Mouse (Mus musculus): ENCODE measurements around the gene Olfr267. TPM values are rescaled to one million over a fixed set of nuclear protein-coding genes. Genes with fewer than 3 reads are reported as not detected.

The Olfr267 gene
- not detected in 2 replicates for polyA plus RNA-seq (2012; rRNA removed)

DNA sequence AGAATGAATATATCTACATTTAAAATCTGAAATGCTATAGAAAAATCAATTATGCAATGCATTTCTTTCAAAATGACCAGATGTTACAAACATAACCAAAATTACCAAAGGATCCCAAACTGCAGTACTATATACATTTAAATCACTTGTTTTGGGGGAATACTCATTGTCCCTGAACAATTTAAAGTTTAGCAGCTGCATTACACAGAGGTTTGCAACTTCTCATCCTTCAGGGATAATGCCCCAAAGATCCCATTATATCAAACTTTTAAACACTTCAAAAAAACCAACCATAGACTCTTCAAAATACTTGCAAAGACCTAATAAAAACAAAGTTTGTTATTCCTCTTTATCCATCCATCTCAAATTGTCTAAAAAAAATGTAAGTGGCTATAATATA lies at the start of gene Olfr267:
Olfr267 (minus strand) TSS at position 101 of the 400 bp plus-strand sequence.
- Histone ChIP-seq H3K27ac (ENCODE audit: insufficient read depth, low read length) (no peak within 1 kb of the TSS), H3K4me3 (ENCODE audit: extremely low read depth, insufficient read depth, insufficient read length) (no peak within 1 kb of the TSS), H3K36me3 (ENCODE audit: control insufficient read depth, insufficient read depth, low read length) (no peaks in the 10 kb centered on the region), H3K4me1 (ENCODE audit: control insufficient read depth, insufficient read depth, insufficient read length) (no peaks in the 10 kb centered on the region), H3K27me3 (ENCODE audit: control insufficient read depth, insufficient read depth, low read length) (no peaks in the 10 kb centered on the region)
- no peak for DNase-seq (ENCODE audit: low read depth in 1 of 2, low spot score in 2 of 2)
- TF ChIP-seq CTCF (IDR thresholded peaks at IDR 0.05; ENCODE audit: extremely low read depth, insufficient read depth, insufficient read length, insufficient replicate concordance): no peak
- TF ChIP-seq POLR2A (IDR thresholded peaks at IDR 0.05; ENCODE audit: low read depth, low read length): no peak

DNA sequence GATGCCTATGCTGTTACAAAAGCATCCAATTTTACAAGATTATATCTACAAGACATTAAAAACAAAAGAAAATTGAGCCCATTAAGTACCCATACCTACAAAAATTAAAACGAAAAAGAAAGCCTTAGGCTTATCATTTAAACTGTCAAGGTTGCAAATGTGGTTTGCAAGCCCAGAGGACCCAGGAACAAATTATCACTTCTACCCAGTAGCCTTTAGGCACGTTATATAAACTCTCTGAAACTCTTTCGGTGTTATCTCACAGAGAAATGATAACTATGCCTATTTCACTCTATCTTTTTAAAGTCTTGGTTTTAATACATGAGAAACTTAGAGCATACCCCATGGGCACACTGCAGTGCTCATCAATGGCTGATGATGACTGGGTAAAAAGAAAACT lies 45.4 kb upstream of the Olfr267 start:
- no peak for TF ChIP-seq POLR2A (IDR thresholded peaks at IDR 0.05; ENCODE audit: low read depth, low read length)
- TF ChIP-seq CTCF (IDR thresholded peaks at IDR 0.05; ENCODE audit: extremely low read depth, insufficient read depth, insufficient read length, insufficient replicate concordance): no peak
- Histone ChIP-seq H3K27ac (ENCODE audit: insufficient read depth, low read length) (no peak overlapping the region), H3K4me3 (ENCODE audit: extremely low read depth, insufficient read depth, insufficient read length) (no peak overlapping the region), H3K4me1 (ENCODE audit: control insufficient read depth, insufficient read depth, insufficient read length) (no peaks in the 10 kb centered on the region), H3K27me3 (ENCODE audit: control insufficient read depth, insufficient read depth, low read length) (no peaks in the 10 kb centered on the region), H3K36me3 (ENCODE audit: control insufficient read depth, insufficient read depth, low read length) (peaks cover 12% of the 10 kb centered on the region)
- WGBS: 87% methylated on average over 3 of the region's 3 CpGs
- DNase-seq (ENCODE audit: low read depth in 1 of 2, low spot score in 2 of 2): no peak

DNA sequence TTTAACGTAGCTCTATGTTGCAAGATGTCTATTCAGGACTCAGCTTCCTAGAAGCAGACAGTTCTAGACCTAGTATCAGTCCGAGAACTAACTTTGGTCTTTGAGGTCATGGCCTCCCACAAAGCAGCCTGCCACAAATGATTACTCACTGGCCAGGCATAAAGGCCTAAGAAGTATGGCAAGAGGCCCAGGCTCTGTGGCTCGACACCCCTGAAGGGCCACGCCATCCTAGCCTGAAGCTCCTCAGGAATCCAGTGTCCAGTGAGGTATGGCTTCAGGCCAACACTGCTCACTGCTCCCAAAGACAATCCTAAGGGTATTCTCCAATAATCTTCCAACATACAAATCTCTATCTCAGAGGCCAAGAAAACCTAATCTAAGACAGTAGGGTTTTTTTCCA lies 38.4 kb upstream of the Olfr267 start:
- DNase-seq (ENCODE audit: low read depth in 1 of 2, low spot score in 2 of 2): no peak
- no peak overlapping the region for H3K27ac ChIP-seq (ENCODE audit: insufficient read depth, low read length)
- TF ChIP-seq POLR2A (IDR thresholded peaks at IDR 0.05; ENCODE audit: low read depth, low read length) (no peak), CTCF (IDR thresholded peaks at IDR 0.05; ENCODE audit: extremely low read depth, insufficient read depth, insufficient read length, insufficient replicate concordance) (no peak)
- no peak overlapping the region for H3K4me3 ChIP-seq (ENCODE audit: extremely low read depth, insufficient read depth, insufficient read length)
- H3K4me1 ChIP-seq (ENCODE audit: control insufficient read depth, insufficient read depth, insufficient read length): no peaks in the 10 kb centered on the region
- 91% methylated on average over 4 of the region's 4 CpGs for WGBS
- H3K36me3 ChIP-seq (ENCODE audit: control insufficient read depth, insufficient read depth, low read length): peaks cover 21% of the 10 kb centered on the region
- H3K27me3 ChIP-seq (ENCODE audit: control insufficient read depth, insufficient read depth, low read length): no peaks in the 10 kb centered on the region

DNA sequence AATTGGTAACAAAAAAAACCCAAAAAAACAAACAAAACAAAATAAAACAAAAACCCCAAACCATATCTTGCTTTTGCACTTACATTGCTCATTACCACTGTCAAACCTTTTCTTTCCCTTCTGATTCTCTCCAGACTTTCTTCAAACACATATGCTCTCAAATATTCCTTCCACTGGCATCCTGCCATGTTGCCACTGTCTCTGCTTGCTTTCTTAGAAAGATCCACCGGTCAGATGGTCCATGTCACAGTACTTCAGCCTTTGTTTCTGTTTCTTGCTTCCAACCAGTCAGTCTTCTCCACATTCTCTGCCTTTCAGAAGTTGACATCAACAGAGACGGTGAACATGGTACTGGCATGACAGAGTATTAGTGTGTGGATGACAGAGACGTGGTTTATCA lies 857 bp downstream of the Olfr267 start:
- 80% methylated on average over 3 of the region's 3 CpGs for WGBS
- H3K4me3 ChIP-seq (ENCODE audit: extremely low read depth, insufficient read depth, insufficient read length): no peak overlapping the region
- no peak overlapping the region for H3K27ac ChIP-seq (ENCODE audit: insufficient read depth, low read length)
- TF ChIP-seq CTCF (IDR thresholded peaks at IDR 0.05; ENCODE audit: extremely low read depth, insufficient read depth, insufficient read length, insufficient replicate concordance) (no peak), POLR2A (IDR thresholded peaks at IDR 0.05; ENCODE audit: low read depth, low read length) (no peak)
- DNase-seq (ENCODE audit: low read depth in 1 of 2, low spot score in 2 of 2): no peak
- H3K27me3 ChIP-seq (ENCODE audit: control insufficient read depth, insufficient read depth, low read length): no peaks in the 10 kb centered on the region
- no peaks in the 10 kb centered on the region for H3K36me3 ChIP-seq (ENCODE audit: control insufficient read depth, insufficient read depth, low read length)
- H3K4me1 ChIP-seq (ENCODE audit: control insufficient read depth, insufficient read depth, insufficient read length): no peaks in the 10 kb centered on the region

DNA sequence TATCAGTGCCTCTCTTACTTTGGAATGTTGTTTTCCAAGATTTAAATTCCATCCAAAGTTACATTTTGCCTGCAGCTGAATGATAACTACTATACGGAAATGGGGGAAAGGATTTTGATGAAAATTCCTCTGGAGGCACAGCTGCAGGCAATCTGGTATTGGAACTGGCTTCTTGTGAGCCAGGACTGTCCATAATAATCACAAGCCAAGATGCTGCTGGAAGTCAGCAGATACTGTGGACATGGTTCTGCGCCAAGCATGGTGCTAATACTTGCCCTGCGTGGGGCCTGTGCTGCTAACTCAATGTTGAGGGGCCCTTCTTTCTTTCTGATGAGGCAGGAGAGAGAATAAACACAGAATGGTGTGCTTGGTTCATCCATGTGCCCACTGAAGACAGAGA lies 24.1 kb downstream of the Olfr267 start:
- DNase-seq (ENCODE audit: low read depth in 1 of 2, low spot score in 2 of 2): no peak
- TF ChIP-seq POLR2A (IDR thresholded peaks at IDR 0.05; ENCODE audit: low read depth, low read length) (no peak), CTCF (IDR thresholded peaks at IDR 0.05; ENCODE audit: extremely low read depth, insufficient read depth, insufficient read length, insufficient replicate concordance) (no peak)
- 86% methylated on average over 3 of the region's 3 CpGs for whole genome bisulfite sequencing
- H3K4me1 ChIP-seq (ENCODE audit: control insufficient read depth, insufficient read depth, insufficient read length): no peaks in the 10 kb centered on the region
- no peaks in the 10 kb centered on the region for H3K27me3 ChIP-seq (ENCODE audit: control insufficient read depth, insufficient read depth, low read length)
- H3K27ac ChIP-seq (ENCODE audit: insufficient read depth, low read length): no peak overlapping the region
- no peak overlapping the region for H3K4me3 ChIP-seq (ENCODE audit: extremely low read depth, insufficient read depth, insufficient read length)
- no peaks in the 10 kb centered on the region for H3K36me3 ChIP-seq (ENCODE audit: control insufficient read depth, insufficient read depth, low read length)

DNA sequence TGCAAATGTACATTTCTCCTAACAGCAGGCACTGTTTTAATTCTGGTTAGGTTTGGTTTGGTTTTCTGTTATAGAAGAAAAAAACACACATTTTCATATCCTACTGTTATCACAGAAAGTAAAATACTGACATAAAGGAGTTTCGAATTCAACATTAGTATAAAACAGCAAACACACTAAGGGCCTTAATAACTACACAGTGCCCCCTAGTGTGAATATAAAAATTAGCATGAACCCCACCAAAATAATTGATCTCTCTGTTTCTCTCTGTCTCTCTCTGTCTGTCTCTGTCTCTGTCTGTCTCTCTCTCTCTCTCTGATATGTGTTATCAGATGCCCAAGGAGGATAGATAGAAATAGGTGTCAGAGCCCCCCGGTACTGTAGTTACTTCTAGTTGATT lies 38.0 kb downstream of the Olfr267 start:
- no peaks in the 10 kb centered on the region for H3K36me3 ChIP-seq (ENCODE audit: control insufficient read depth, insufficient read depth, low read length)
- WGBS: 40% methylated on average over 2 of the region's 2 CpGs
- no peak for TF ChIP-seq POLR2A (IDR thresholded peaks at IDR 0.05; ENCODE audit: low read depth, low read length)
- TF ChIP-seq CTCF (IDR thresholded peaks at IDR 0.05; ENCODE audit: extremely low read depth, insufficient read depth, insufficient read length, insufficient replicate concordance): no peak
- H3K4me1 ChIP-seq (ENCODE audit: control insufficient read depth, insufficient read depth, insufficient read length): no peaks in the 10 kb centered on the region
- DNase-seq (ENCODE audit: low read depth in 1 of 2, low spot score in 2 of 2): no peak
- H3K27me3 ChIP-seq (ENCODE audit: control insufficient read depth, insufficient read depth, low read length): no peaks in the 10 kb centered on the region; the same call in 1 of the 2 replicates
- H3K4me3 ChIP-seq (ENCODE audit: extremely low read depth, insufficient read depth, insufficient read length): no peak overlapping the region
- H3K27ac ChIP-seq (ENCODE audit: insufficient read depth, low read length): no peak overlapping the region

DNA sequence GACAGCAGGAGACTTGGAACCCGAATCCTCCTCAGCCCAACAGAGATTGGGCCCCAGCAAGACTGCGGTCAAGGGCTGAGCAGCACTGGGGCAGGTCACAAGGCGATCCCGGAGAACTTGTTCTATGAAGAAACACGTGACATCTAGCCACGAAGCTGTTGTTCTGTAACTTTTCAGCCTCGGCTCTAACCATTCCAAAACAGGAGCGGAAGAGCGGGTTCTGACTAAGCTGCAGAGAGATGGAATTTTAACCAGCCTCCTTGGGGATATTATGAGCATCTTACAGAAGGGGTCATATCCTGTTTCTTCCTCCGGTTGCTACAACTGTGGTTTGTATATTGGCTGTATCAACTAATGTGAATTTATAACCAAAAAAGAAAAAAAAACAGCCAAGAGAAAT lies 38.4 kb downstream of the Olfr267 start:
- Histone ChIP-seq H3K27me3 (ENCODE audit: control insufficient read depth, insufficient read depth, low read length) (no peaks in the 10 kb centered on the region; the same call in 1 of the 2 replicates), H3K4me3 (ENCODE audit: extremely low read depth, insufficient read depth, insufficient read length) (no peak overlapping the region), H3K36me3 (ENCODE audit: control insufficient read depth, insufficient read depth, low read length) (no peaks in the 10 kb centered on the region), H3K27ac (ENCODE audit: insufficient read depth, low read length) (no peak overlapping the region), H3K4me1 (ENCODE audit: control insufficient read depth, insufficient read depth, insufficient read length) (no peaks in the 10 kb centered on the region)
- TF ChIP-seq CTCF (IDR thresholded peaks at IDR 0.05; ENCODE audit: extremely low read depth, insufficient read depth, insufficient read length, insufficient replicate concordance) (no peak), POLR2A (IDR thresholded peaks at IDR 0.05; ENCODE audit: low read depth, low read length) (no peak)
- DNase-seq (ENCODE audit: low read depth in 1 of 2, low spot score in 2 of 2): no peak
- WGBS: 81% methylated on average over 10 of the region's 10 CpGs

All from spleen, adult 2 months (tissue).